Mouse (Mus musculus) CH12.LX (cell line): Measurements from ENCODE around the gene Sept9.

Source experiments
- CHD2 ChIP-seq: IDR thresholded peaks from 2 replicates; pipeline ENCODE4 v1.6.1; 2011; ENCODE audit warnings: low read length, improper control_type of control experiment
- CTCF ChIP-seq, 2 experiments: IDR thresholded peaks in 1 of 2; conservative IDR thresholded peaks in 1 of 2; 2 replicates each; pipeline ENCODE4 v1.5.1; 2011 to 2012; ENCODE audit warnings: low read depth in 2 of 2, low read length in 2 of 2, improper control_type of control experiment in 1 of 2, inconsistent platforms in 1 of 2, mild to moderate bottlenecking in 1 of 2, moderate library complexity in 1 of 2
- KAT2A ChIP-seq: IDR thresholded peaks from 2 replicates; pipeline ENCODE4 v1.6.1; 2012; ENCODE audit warnings: low read length, improper control_type of control experiment, inconsistent platforms; ENCODE audit not compliant: insufficient replicate concordance
- PAX5 ChIP-seq: IDR thresholded peaks from 2 replicates; pipeline ENCODE4 v1.6.1; 2012; ENCODE audit warnings: low read length, inconsistent platforms, mixed read lengths
- POLR2A ChIP-seq: IDR thresholded peaks from 2 replicates; pipeline ENCODE4 v1.6.1; 2011; ENCODE audit warnings: low read depth, mild to moderate bottlenecking, improper control_type of control experiment, low read length
- RCOR1 ChIP-seq: conservative IDR thresholded peaks from 2 replicates; pipeline ENCODE4 v1.6.1; 2012; ENCODE audit warnings: low read depth, mild to moderate bottlenecking, inconsistent platforms, low read length, improper control_type of control experiment
- SMC3 ChIP-seq: IDR thresholded peaks from 2 replicates; pipeline ENCODE4 v1.6.1; 2011; ENCODE audit warnings: low read depth, low read length, improper control_type of control experiment
- USF2 ChIP-seq: conservative IDR thresholded peaks from 2 replicates; pipeline ENCODE4 v1.6.1; 2011; ENCODE audit warnings: low read depth, low read length, improper control_type of control experiment

GRCm38 (mm10) chr11:117395228-117395627 lies 195.8 kb downstream of the Sept9 start:
- no peak for TF ChIP-seq POLR2A
- TF ChIP-seq CTCF (conservative IDR thresholded peaks at IDR 0.05 in 1 of 2, IDR thresholded peaks at IDR 0.05 in 1 of 2; ENCODE audit: low read depth in 2 of 2, low read length in 2 of 2), result no peak
- TF ChIP-seq PAX5, result no peak
- no peak; the same call in 1 of the 2 replicates for TF ChIP-seq USF2
- TF ChIP-seq KAT2A, result no peak
- TF ChIP-seq RCOR1, result no peak
- TF ChIP-seq CHD2, result peak; percentile 86
- no peak for TF ChIP-seq SMC3
